ENCODE assay signal across 9 mouse cellular contexts in the genomic region with DNA sequence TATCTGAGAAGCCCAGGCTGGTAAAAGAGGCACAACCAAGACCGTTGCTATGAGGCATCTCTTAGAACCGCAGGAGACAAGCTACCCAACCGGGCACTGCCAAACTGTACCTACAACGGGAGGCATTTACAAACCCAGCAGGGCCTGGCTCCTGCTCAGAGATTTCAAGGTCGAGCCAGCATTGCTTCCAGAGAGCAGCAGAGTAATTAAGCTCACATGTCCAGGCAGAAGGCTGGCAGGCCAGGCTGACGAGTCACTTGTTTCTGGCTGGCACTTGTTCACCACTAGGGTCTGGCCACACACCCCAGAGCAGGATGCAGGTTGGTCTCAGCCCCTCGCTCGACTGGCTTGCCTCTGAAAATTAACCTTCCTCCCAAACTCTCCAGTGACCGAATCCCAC. TPM values are rescaled to one million over a fixed set of nuclear protein-coding genes. Genes with fewer than 3 reads are reported as not detected.
DNase-seq lines count a peak whose midpoint lies in the region; ATAC-seq and TF ChIP-seq lines count a peak whose summit lies in the region.
"Had no signal": no experiment of that assay in that cellular context is flagged by ENCODE, and none has a peak within 500 bp of the region (broad histone marks: within the 10 kb centered on the region; RNA-seq: fewer than 3 reads in every experiment).

No protein-coding gene starts in this region.

- H3K36me3 ChIP-seq in heart, embryonic 16.5 days (ENCODE audit: control insufficient read depth, insufficient read depth) = no peaks in the 10 kb centered on the region

- no peak overlapping the region for H3K4me2 ChIP-seq in heart, embryonic 16.5 days (ENCODE audit: low read depth, low read length)

- H3K9me3 ChIP-seq in heart, embryonic 16.5 days (replicated peaks; ENCODE audit: control insufficient read depth, low read length) = 0 out of 2 replicates have a peak, but pooled peaks cover 2% of the 10 kb centered on the region

- no peaks in the 10 kb centered on the region for H3K27me3 ChIP-seq in heart, embryonic 16.5 days (ENCODE audit: control insufficient read depth, insufficient read depth, low read length)
- H3K27me3 ChIP-seq: CH12.LX had no signal

- WGBS in heart, embryonic 16.5 days = 36% methylated on average over 9 of the region's 9 CpGs
- 57% methylated on average over 9 of the region's 9 CpGs for WGBS in lung, adult 2 months

- no peak overlapping the region for H3K9ac ChIP-seq in heart, embryonic 16.5 days (ENCODE audit: low read length)

- intact Hi-C loops in left cerebral cortex, postnatal 36 days (cut with DNase I) = no loop called here

- peak; percentile 16 for DNase-seq in gastrocnemius, adult 18-20 months (ENCODE audit: low spot score)
- no peak for DNase-seq in gastrocnemius, postnatal 4 days (ENCODE audit: low spot score in 2 of 2)
- DNase-seq in Muller cell, postnatal 12 days (ENCODE audit: inconsistent ontology term) = peak; percentile 85
- peak; percentile 72 for DNase-seq in cerebellum, adult 9-11 months
- no peak for DNase-seq in lung, adult 2 months
- no peak for DNase-seq in left cerebral cortex, postnatal 36 days (ENCODE audit: low spot score in 2 of 2)
- DNase-seq in lung, postnatal 4 days = no peak

- H3K4me1 ChIP-seq in heart, embryonic 16.5 days (ENCODE audit: control insufficient read depth, insufficient read depth, low read length) = peaks cover 3% of the 10 kb centered on the region
- H3K4me1 ChIP-seq in lung, adult 2 months (ENCODE audit: control insufficient read depth, insufficient read depth, low read length) = no peaks in the 10 kb centered on the region

- no peak for TF ChIP-seq POLR2A in lung, adult 2 months (IDR thresholded peaks at IDR 0.05; ENCODE audit: borderline replicate concordance, extremely low read depth, low read depth, low read length)

- H3K4me3 ChIP-seq in heart, embryonic 16.5 days (ENCODE audit: low read length) = no peak overlapping the region
- H3K4me3 ChIP-seq in lung, adult 2 months (replicated peaks; ENCODE audit: extremely low read depth, low read depth, low read length) = no peak overlapping the region

- peak overlapping the region; percentile 73 for H3K27ac ChIP-seq in heart, embryonic 16.5 days (ENCODE audit: low read length)

- TF ChIP-seq CTCF in lung, adult 2 months (IDR thresholded peaks at IDR 0.05; ENCODE audit: insufficient read depth, low read length) = no peak

- peak; percentile 63 for ATAC-seq in heart, embryonic 16.5 days (replicated peaks; ENCODE audit: extremely low read depth, insufficient read depth, low FRiP score)

RNA-seq across cellular contexts. Expression of a gene that starts 39.4 kb away (rescaled TPM):
- total RNA-seq in gastrocnemius, adult 18-20 months (2021) = 10 to 100 TPM; 14.1 to 16.3 TPM
- 10 to 100 TPM; 50.8 to 58.0 TPM for total RNA-seq in gastrocnemius, postnatal 4 days (2021)
- polyA plus RNA-seq in heart, embryonic 16.5 days (2015; fragmentation: Nextera tagmentation; extraction: Ambion mirVana) = 19.2 and 21.1 TPM in 2 replicates
- polyA plus RNA-seq in lung, adult 2 months (2012; rRNA removed) = 101 and 125 TPM in 2 replicates
- 10 to 100 TPM; 63.7 to 94.1 TPM for total RNA-seq in left cerebral cortex, postnatal 36 days (2021)

Comparison
In these comparisons a context has a peak if more than half of its experiments do, and no peak if none do; other contexts are left out.
1. DNase-seq: peak in gastrocnemius, adult 18-20 months (single experiment), Muller cell, postnatal 12 days (single experiment) and cerebellum, adult 9-11 months (single experiment); none in gastrocnemius, postnatal 4 days (0 of 2), lung, adult 2 months (single experiment), left cerebral cortex, postnatal 36 days (0 of 2) and lung, postnatal 4 days (0 of 2).